Mouse (Mus musculus) heart, embryonic 14.5 days (tissue): ENCODE results near the gene Alms1. TPM values are rescaled to one million over a fixed set of nuclear protein-coding genes. Genes with fewer than 3 reads are reported as not detected.

Source experiments
- microRNA-seq: library from miRNA; unstranded; fragments of <30 nt; microRNA quantifications from one replicate; pipeline ENCODE4, GENCODE M21; 2016
- polyA plus RNA-seq: library from polyadenylated mRNA; unstranded; fragments of >200 nt; fragmentation: Nextera tagmentation; extraction: Ambion mirVana; gene quantifications from 2 replicates; pipeline ENCODE4 v1.2.1, GENCODE M21; 2014

Gene Alms1
- polyA plus RNA-seq, 1 experiment from 2014 or later = 2.8 TPM

Small RNA genes within 50 kb of the gene (microRNA-seq; reads per million reads assigned to microRNA genes)
- gene Gm27317 = not detected

Other genes with a start within 250 kb of the Alms1 start
- 36.5 and 42.2 TPM in 2 replicates for gene Rab11fip5, start 212.9 kb upstream of the Alms1 start, polyA plus RNA-seq
- not detected in 2 replicates for gene Noto, start 163.6 kb upstream of the Alms1 start, polyA plus RNA-seq
- gene Smyd5, start 155.5 kb upstream of the Alms1 start, polyA plus RNA-seq = 30.5 and 33.5 TPM in 2 replicates
- 355 and 372 TPM in 2 replicates for gene Cct7, start 136.0 kb upstream of the Alms1 start, polyA plus RNA-seq
- 26.0 and 28.8 TPM in 2 replicates for gene Pradc1, start 135.6 kb upstream of the Alms1 start, polyA plus RNA-seq
- gene Fbxo41, start 84.5 kb upstream of the Alms1 start, polyA plus RNA-seq = not detected in 2 replicates
- not detected in 2 replicates for gene Egr4, start 73.9 kb upstream of the Alms1 start, polyA plus RNA-seq
- gene Nat8f7, start 125.7 kb downstream of the Alms1 start, polyA plus RNA-seq = not detected in 2 replicates
- gene Nat8f3, start 178.2 kb downstream of the Alms1 start, polyA plus RNA-seq = not detected in 2 replicates
- gene Nat8f6, start 233.4 kb downstream of the Alms1 start, polyA plus RNA-seq = not detected in 2 replicates
- gene Nat8f5, start 233.4 kb downstream of the Alms1 start, polyA plus RNA-seq = not detected in 2 replicates
- gene Nat8, start 244.6 kb downstream of the Alms1 start, polyA plus RNA-seq = not detected in 2 replicates